Mouse (Mus musculus) naive thymus-derived CD4-positive, alpha-beta T cell, adult 5 months (primary cell): Measurements from ENCODE around the gene Olfr1090. TPM values are rescaled to one million over a fixed set of nuclear protein-coding genes. Genes with fewer than 3 reads are reported as not detected.

Experiments
- polyA plus RNA-seq: library from polyadenylated mRNA; unstranded; fragments of 100-300 nt; shearing (Covaris generic); gene quantifications from one replicate; pipeline ENCODE4 v1.2.1, GENCODE M21; 2017

The Olfr1090 gene
- not detected for polyA plus RNA-seq

DNA sequence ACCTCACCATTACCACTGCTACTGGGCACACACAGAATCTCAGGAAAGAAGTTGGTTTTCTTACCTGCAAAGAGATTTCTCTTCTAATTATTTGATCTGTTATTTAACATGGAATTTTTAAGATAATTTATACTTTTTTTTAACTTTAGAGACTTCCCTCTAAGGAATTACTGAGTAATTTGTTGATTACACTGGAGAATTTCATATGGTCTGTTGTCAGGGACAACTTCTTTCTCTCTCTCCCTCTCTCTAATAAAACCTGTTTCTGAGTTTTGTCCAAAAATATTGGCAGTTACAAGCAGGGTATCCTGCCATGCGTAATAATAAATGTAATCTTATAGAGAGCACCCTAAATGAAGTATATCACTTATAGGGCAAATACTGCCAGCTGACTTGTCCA, at the start of gene Olfr1090:
Gene Olfr1090 (minus strand): TSS at position 101 of the 400 bp plus-strand sequence.

DNA sequence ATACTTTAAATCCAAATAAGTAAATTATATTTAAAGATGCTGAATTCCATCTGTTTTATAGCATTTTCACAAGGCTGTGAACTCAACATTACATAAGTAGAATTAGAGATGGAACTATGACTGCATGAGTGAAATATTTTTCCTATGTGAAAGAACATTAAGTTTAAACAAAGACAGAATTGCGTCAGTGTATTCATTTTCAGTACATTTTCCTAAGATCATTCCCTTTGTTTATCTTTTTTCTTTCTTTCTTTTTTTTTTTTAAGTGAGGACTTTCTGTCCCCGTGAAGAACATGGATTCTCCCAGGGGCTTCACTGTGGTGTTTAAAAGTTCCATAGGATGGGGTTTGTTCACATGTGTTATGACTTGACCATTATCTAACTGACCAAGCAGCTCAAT, 23.4 kb upstream of the Olfr1090 start, which contains the start of gene Olfr1093:
Gene Olfr1093 (plus strand): TSS at position 301 of the 400 bp plus-strand sequence.

GRCm38 (mm10) chr2:86733601-86734000, 25.2 kb downstream of the Olfr1090 start, which contains the start of gene Olfr1089:
Olfr1089 (minus strand) TSS chr2:86733701.

Other genes starting within 250 kb of the Olfr1090 start
- not detected for gene Olfr1079, start 216.5 kb downstream of the Olfr1090 start, polyA plus RNA-seq
- gene Olfr1080, start 200.8 kb downstream of the Olfr1090 start, polyA plus RNA-seq = not detected
- gene Olfr1082, start 160.0 kb downstream of the Olfr1090 start, polyA plus RNA-seq = 0.30 TPM
- not detected for gene Olfr1084, start 119.3 kb downstream of the Olfr1090 start, polyA plus RNA-seq
- not detected for gene Olfr1085, start 97.0 kb downstream of the Olfr1090 start, polyA plus RNA-seq
- gene Olfr1086, start 78.9 kb downstream of the Olfr1090 start, polyA plus RNA-seq = 0.37 TPM
- gene Olfr1087, start 60.6 kb downstream of the Olfr1090 start, polyA plus RNA-seq = not detected
- gene Olfr1089, start 25.3 kb downstream of the Olfr1090 start, polyA plus RNA-seq = not detected
- not detected for gene Olfr1093, start 23.5 kb upstream of the Olfr1090 start, polyA plus RNA-seq
- gene Olfr141, start 51.0 kb upstream of the Olfr1090 start, polyA plus RNA-seq = not detected
- not detected for gene Olfr1094, start 65.7 kb upstream of the Olfr1090 start, polyA plus RNA-seq
- gene Olfr1095, start 92.7 kb upstream of the Olfr1090 start, polyA plus RNA-seq = not detected
- not detected for gene Gm13723, start 115.8 kb upstream of the Olfr1090 start, polyA plus RNA-seq
- not detected for gene Olfr1097, start 133.2 kb upstream of the Olfr1090 start, polyA plus RNA-seq
- gene Olfr1098, start 165.6 kb upstream of the Olfr1090 start, polyA plus RNA-seq = not detected
- gene Olfr1099, start 201.7 kb upstream of the Olfr1090 start, polyA plus RNA-seq = not detected
- gene Olfr1100, start 221.0 kb upstream of the Olfr1090 start, polyA plus RNA-seq = not detected
- gene Olfr1101, start 232.2 kb upstream of the Olfr1090 start, polyA plus RNA-seq = not detected
- not detected for gene Olfr1102, start 239.4 kb upstream of the Olfr1090 start, polyA plus RNA-seq